Mouse (Mus musculus): ENCODE results near the gene Tdpoz2. TPM values are rescaled to one million over a fixed set of nuclear protein-coding genes. Genes with fewer than 3 reads are reported as not detected.
"Not testable (repeated sequence)": the region's sequence is repeated elsewhere in the genome, so short reads cannot be mapped to it uniquely, and the experiment has no call there.

The Tdpoz2 gene
- not detected in 2 replicates for polyA plus RNA-seq (2015; fragmentation: Nextera tagmentation; extraction: Ambion mirVana)

GRCm38 (mm10) chr3:93652586-93652985 is at the start of gene Tdpoz2:
Tdpoz2 (minus strand) TSS chr3:93652686.
- no peaks in the 10 kb centered on the region for H3K9me3 ChIP-seq (replicated peaks; ENCODE audit: control insufficient read depth, low read length)
- H3K36me3 ChIP-seq (ENCODE audit: control insufficient read depth, insufficient read depth, low read length), result no peaks in the 10 kb centered on the region
- WGBS, result 70% methylated on average over 3 of the region's 3 CpGs

DNA sequence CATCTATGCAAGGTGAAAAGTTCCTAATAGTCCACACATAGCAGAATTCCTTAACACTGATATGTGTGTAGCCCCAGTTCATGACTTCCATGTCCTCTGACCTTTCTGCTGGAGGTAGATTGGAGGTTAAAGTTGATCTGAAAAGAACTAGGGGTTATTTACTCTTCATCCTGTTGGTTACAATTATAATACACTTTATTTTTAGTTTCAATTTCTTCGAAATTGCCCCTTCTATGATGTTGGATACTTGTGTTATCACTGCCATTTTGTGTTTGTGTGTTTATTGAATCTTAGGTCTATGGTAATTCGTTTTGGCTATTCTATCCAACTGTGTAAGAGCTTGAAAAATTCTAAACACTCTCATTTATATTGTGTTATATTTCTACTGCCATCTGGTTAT is 40.5 kb upstream of the Tdpoz2 start, which contains the start of gene Gm37596:
Gene Gm37596, minus strand, starts transcription at position 101 of the 400 bp plus-strand sequence.
- H3K27ac ChIP-seq (ENCODE audit: low read length); ATAC-seq (ENCODE audit: insufficient read depth, low FRiP score): not testable (repeated sequence)
- 86% methylated on average over 1 of the region's 2 CpGs for WGBS

More at GRCm38 (mm10) chr3:93652586-93652985, at the start of gene Tdpoz2:
- no peak within 1 kb of the TSS for H3K4me2 ChIP-seq (ENCODE audit: low read depth, low read length)
- ATAC-seq (ENCODE audit: insufficient read depth, low FRiP score), result no peak
- H3K4me1 ChIP-seq (ENCODE audit: control insufficient read depth, insufficient read depth, low read length), result no peaks in the 10 kb centered on the region
- H3K9ac ChIP-seq (ENCODE audit: low read length), result no peak within 1 kb of the TSS
- H3K27me3 ChIP-seq (ENCODE audit: control insufficient read depth, insufficient read depth, low read length), result no peaks in the 10 kb centered on the region
- no peak within 1 kb of the TSS for H3K27ac ChIP-seq (ENCODE audit: low read length)
- no peak within 1 kb of the TSS for H3K4me3 ChIP-seq (replicated peaks; ENCODE audit: low read length)

DNA sequence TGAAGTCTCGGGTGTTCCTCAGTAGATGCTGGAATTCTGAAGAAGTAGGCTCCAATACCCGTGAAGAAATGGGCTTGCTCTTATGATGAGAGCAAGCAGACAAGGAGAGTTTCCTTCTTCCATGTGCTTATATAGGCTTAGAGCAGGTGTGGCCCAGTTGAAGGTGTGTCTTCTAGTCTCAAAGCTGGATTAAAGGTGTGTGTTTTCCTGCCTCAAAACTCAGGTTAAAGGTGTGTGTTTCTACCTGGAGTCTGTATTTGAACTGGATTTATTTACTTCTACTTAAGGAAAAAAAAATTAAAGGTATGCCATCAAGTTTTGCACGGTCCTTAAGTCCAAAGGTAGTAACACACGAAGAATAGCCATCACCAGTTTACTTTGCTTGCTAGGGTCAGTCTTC is 23.7 kb upstream of the Tdpoz2 start, which contains the start of gene Tdpoz1:
Gene Tdpoz1, minus strand, starts transcription at position 101 of the 400 bp plus-strand sequence.
- WGBS, result 78% methylated on average over 2 of the region's 4 CpGs

More for the DNA sequence above, 40.5 kb upstream of the Tdpoz2 start, which contains the start of gene Gm37596:
- not testable (repeated sequence) for H3K27me3 ChIP-seq (ENCODE audit: control insufficient read depth, insufficient read depth, low read length); H3K36me3 ChIP-seq (ENCODE audit: control insufficient read depth, insufficient read depth, low read length); H3K9ac ChIP-seq (ENCODE audit: low read length); H3K4me2 ChIP-seq (ENCODE audit: low read depth, low read length); H3K9me3 ChIP-seq (replicated peaks; ENCODE audit: control insufficient read depth, low read length); H3K4me1 ChIP-seq (ENCODE audit: control insufficient read depth, insufficient read depth, low read length); H3K4me3 ChIP-seq (replicated peaks; ENCODE audit: low read length)

GRCm38 (mm10) chr3:93670805-93671503 is 18.5 kb upstream of the Tdpoz2 start:
- H3K4me3 ChIP-seq (replicated peaks; ENCODE audit: low read length); H3K9me3 ChIP-seq (replicated peaks; ENCODE audit: control insufficient read depth, low read length); ATAC-seq (ENCODE audit: insufficient read depth, low FRiP score); H3K27me3 ChIP-seq (ENCODE audit: control insufficient read depth, insufficient read depth, low read length); H3K4me1 ChIP-seq (ENCODE audit: control insufficient read depth, insufficient read depth, low read length); H3K36me3 ChIP-seq (ENCODE audit: control insufficient read depth, insufficient read depth, low read length); H3K4me2 ChIP-seq (ENCODE audit: low read depth, low read length); H3K9ac ChIP-seq (ENCODE audit: low read length); H3K27ac ChIP-seq (ENCODE audit: low read length): not testable (repeated sequence)
- WGBS, result 72% methylated on average over 4 of the region's 6 CpGs

More for the DNA sequence above, 23.7 kb upstream of the Tdpoz2 start, which contains the start of gene Tdpoz1:
- not testable (repeated sequence) for H3K27ac ChIP-seq (ENCODE audit: low read length); H3K4me2 ChIP-seq (ENCODE audit: low read depth, low read length); H3K27me3 ChIP-seq (ENCODE audit: control insufficient read depth, insufficient read depth, low read length); H3K36me3 ChIP-seq (ENCODE audit: control insufficient read depth, insufficient read depth, low read length); H3K9ac ChIP-seq (ENCODE audit: low read length); H3K4me3 ChIP-seq (replicated peaks; ENCODE audit: low read length); H3K9me3 ChIP-seq (replicated peaks; ENCODE audit: control insufficient read depth, low read length); ATAC-seq (ENCODE audit: insufficient read depth, low FRiP score); H3K4me1 ChIP-seq (ENCODE audit: control insufficient read depth, insufficient read depth, low read length)

- H3K36me3 ChIP-seq (ENCODE audit: control insufficient read depth, insufficient read depth, low read length), result no peaks in the 10 kb centered on the region
- no peaks in the 10 kb centered on the region for H3K4me1 ChIP-seq (ENCODE audit: control insufficient read depth, insufficient read depth, low read length)
- no peak overlapping the region for H3K27ac ChIP-seq (ENCODE audit: low read length)
- no peaks in the 10 kb centered on the region for H3K27me3 ChIP-seq (ENCODE audit: control insufficient read depth, insufficient read depth, low read length)
- H3K4me3 ChIP-seq (replicated peaks; ENCODE audit: low read length), result no peak overlapping the region
- no peak for ATAC-seq (ENCODE audit: insufficient read depth, low FRiP score)
- no peak overlapping the region for H3K4me2 ChIP-seq (ENCODE audit: low read depth, low read length)
- H3K9me3 ChIP-seq (replicated peaks; ENCODE audit: control insufficient read depth, low read length), result no peaks in the 10 kb centered on the region
- 68% methylated on average over 1 of the region's 1 CpGs for WGBS
- no peak overlapping the region for H3K9ac ChIP-seq (ENCODE audit: low read length)
Measured at GRCm38 (mm10) chr3:93654260-93654659, 1.8 kb upstream of the Tdpoz2 start.

DNA sequence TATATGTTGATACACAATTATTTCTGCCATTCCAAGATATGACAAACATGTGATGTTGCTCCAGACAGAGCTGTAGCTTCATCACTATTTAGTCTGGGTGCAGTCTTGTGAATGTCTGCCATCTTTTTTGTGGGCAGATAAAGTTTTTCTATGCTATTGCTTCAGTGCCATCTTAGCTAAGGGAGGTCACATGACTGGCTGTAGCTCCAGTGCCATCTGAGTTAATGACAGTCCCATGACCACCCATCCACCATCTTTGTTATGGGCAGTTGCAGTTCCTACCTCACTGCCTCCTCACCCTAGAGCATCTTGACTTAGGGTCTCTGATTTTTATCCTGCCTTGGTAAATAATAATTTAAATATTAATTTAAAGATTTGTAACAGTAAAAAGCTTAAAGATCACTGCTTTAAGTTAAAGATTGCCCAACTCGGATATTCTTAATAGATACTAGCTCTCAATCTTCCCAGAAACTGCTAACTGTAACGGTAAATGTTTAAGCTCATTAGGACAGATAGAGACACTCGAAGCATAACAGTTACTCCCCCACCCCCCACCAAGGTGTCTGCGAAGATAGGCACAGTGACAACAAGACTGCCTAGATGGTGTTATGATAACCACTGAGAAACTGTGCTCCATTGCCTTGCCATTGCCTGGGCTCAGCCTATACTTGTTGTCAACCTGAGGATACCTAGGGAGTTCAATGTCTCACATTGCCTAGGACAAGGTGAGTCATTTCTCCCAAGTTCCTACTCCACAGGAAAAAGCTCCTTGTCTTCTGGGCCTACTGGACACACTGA is 21.4 kb downstream of the Tdpoz2 start:
- not testable (repeated sequence) for H3K36me3 ChIP-seq (ENCODE audit: control insufficient read depth, insufficient read depth, low read length); ATAC-seq (ENCODE audit: insufficient read depth, low FRiP score); H3K4me2 ChIP-seq (ENCODE audit: low read depth, low read length)

DNA sequence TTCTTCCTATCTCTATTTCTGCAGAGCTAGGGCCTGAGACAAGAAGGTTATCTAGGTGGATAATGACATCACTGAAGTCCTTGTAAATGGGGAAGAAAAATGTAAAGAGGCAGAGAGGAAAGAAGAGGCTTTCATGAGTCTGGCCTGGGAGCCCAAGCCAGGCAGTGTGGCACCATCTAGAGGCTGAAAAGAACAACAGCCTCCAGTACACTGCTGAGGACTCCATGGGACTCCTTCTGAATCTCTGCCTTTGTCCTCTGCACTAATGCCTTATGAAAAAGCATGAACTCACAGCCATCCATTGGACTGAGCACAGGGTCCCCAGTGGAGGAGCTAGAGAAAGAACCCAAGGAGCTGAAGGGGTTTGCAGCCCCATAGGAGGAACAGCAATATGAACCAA is 43.5 kb downstream of the Tdpoz2 start:
- not testable (repeated sequence) for H3K27ac ChIP-seq (ENCODE audit: low read length); H3K27me3 ChIP-seq (ENCODE audit: control insufficient read depth, insufficient read depth, low read length); H3K9me3 ChIP-seq (replicated peaks; ENCODE audit: control insufficient read depth, low read length); H3K4me3 ChIP-seq (replicated peaks; ENCODE audit: low read length); H3K4me1 ChIP-seq (ENCODE audit: control insufficient read depth, insufficient read depth, low read length); H3K9ac ChIP-seq (ENCODE audit: low read length); H3K4me2 ChIP-seq (ENCODE audit: low read depth, low read length); H3K36me3 ChIP-seq (ENCODE audit: control insufficient read depth, insufficient read depth, low read length)
- ATAC-seq (ENCODE audit: insufficient read depth, low FRiP score), result peak; percentile 76; the same call in 1 of the 2 replicates

More for the DNA sequence above, 21.4 kb downstream of the Tdpoz2 start:
- not testable (repeated sequence) for H3K4me3 ChIP-seq (replicated peaks; ENCODE audit: low read length); H3K9ac ChIP-seq (ENCODE audit: low read length); H3K4me1 ChIP-seq (ENCODE audit: control insufficient read depth, insufficient read depth, low read length); H3K27me3 ChIP-seq (ENCODE audit: control insufficient read depth, insufficient read depth, low read length); H3K9me3 ChIP-seq (replicated peaks; ENCODE audit: control insufficient read depth, low read length); H3K27ac ChIP-seq (ENCODE audit: low read length)
- WGBS, result 82% methylated on average over 4 of the region's 4 CpGs

DNA sequence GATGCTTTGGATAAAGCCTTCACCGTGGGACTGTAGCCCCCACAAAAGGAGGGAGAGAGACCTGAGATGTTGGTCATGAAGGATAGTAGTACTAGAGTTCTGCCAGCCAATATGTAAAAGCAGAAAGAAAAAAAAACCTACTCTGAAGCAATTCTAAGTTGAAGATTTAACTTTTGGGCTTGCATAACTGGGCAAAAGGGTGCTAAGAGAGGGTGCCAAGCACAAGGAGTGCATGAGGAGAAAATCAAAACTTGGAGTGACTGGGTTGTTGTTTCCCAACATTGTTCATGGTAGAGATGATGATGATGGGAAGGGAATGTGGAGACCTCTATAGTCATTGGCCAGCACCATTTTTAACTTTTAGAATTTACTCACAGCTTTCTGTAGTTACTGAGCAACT is 50.6 kb downstream of the Tdpoz2 start:
- Histone ChIP-seq H3K9ac (ENCODE audit: low read length) (no peak overlapping the region), H3K27me3 (ENCODE audit: control insufficient read depth, insufficient read depth, low read length) (no peaks in the 10 kb centered on the region), H3K36me3 (ENCODE audit: control insufficient read depth, insufficient read depth, low read length) (no peaks in the 10 kb centered on the region), H3K4me1 (ENCODE audit: control insufficient read depth, insufficient read depth, low read length) (peaks cover 7% of the 10 kb centered on the region), H3K9me3 (replicated peaks; ENCODE audit: control insufficient read depth, low read length) (no peaks in the 10 kb centered on the region), H3K4me2 (ENCODE audit: low read depth, low read length) (no peak overlapping the region), H3K27ac (ENCODE audit: low read length) (no peak overlapping the region), H3K4me3 (replicated peaks; ENCODE audit: low read length) (no peak overlapping the region)
- WGBS, result 65% methylated on average over 1 of the region's 1 CpGs
- no peak for ATAC-seq (ENCODE audit: insufficient read depth, low FRiP score)
